Mouse (Mus musculus): ENCODE measurements around the gene Gbp10. TPM values are rescaled to one million over a fixed set of nuclear protein-coding genes. Genes with fewer than 3 reads are reported as not detected.

Gbp10 gene
- 4.8 TPM for polyA plus RNA-seq (2015; fragmentation: Illumina TruSeq; extraction: RNeasy Lipid Tissue Mini Kit (QIAGEN cat#74804); ENCODE audit: insufficient read depth, low replicate concordance)

GRCm38 (mm10) chr5:105239483-105240047 lies at the start of gene Gbp10:
Gene Gbp10 (minus strand): TSS chr5:105239533.

Other genes starting within 250 kb of the Gbp10 start
- 116 TPM for gene Gbp9, start 100.0 kb downstream of the Gbp10 start, polyA plus RNA-seq (2015; fragmentation: Illumina TruSeq; extraction: RNeasy Lipid Tissue Mini Kit (QIAGEN cat#74804); ENCODE audit: insufficient read depth, low replicate concordance)
- gene Gbp8, start 100.0 kb downstream of the Gbp10 start, polyA plus RNA-seq (2015; fragmentation: Illumina TruSeq; extraction: RNeasy Lipid Tissue Mini Kit (QIAGEN cat#74804); ENCODE audit: insufficient read depth, low replicate concordance), result 93.1 TPM
- gene Gbp4, start 99.9 kb downstream of the Gbp10 start, polyA plus RNA-seq (2015; fragmentation: Illumina TruSeq; extraction: RNeasy Lipid Tissue Mini Kit (QIAGEN cat#74804); ENCODE audit: insufficient read depth, low replicate concordance), result 75.9 TPM
- not detected for gene Gm43302, start 54.2 kb upstream of the Gbp10 start, polyA plus RNA-seq (2015; fragmentation: Illumina TruSeq; extraction: RNeasy Lipid Tissue Mini Kit (QIAGEN cat#74804); ENCODE audit: insufficient read depth, low replicate concordance)
- 36.3 TPM for gene Gbp6, start 54.2 kb upstream of the Gbp10 start, polyA plus RNA-seq (2015; fragmentation: Illumina TruSeq; extraction: RNeasy Lipid Tissue Mini Kit (QIAGEN cat#74804); ENCODE audit: insufficient read depth, low replicate concordance)
- gene Lrrc8b, start 176.2 kb upstream of the Gbp10 start, polyA plus RNA-seq (2015; fragmentation: Illumina TruSeq; extraction: RNeasy Lipid Tissue Mini Kit (QIAGEN cat#74804); ENCODE audit: insufficient read depth, low replicate concordance), result 10.1 TPM